Mouse (Mus musculus): ENCODE data around the gene Fam177a. TPM values are rescaled to one million over a fixed set of nuclear protein-coding genes. Genes with fewer than 3 reads are reported as not detected.
"Not testable (repeated sequence)": the region's sequence is repeated elsewhere in the genome, so short reads cannot be mapped to it uniquely, and the experiment has no call there.

Fam177a gene
- 17.5 TPM for polyA plus RNA-seq (2012; fragmentation: generic; extraction: Trizol)

DNA sequence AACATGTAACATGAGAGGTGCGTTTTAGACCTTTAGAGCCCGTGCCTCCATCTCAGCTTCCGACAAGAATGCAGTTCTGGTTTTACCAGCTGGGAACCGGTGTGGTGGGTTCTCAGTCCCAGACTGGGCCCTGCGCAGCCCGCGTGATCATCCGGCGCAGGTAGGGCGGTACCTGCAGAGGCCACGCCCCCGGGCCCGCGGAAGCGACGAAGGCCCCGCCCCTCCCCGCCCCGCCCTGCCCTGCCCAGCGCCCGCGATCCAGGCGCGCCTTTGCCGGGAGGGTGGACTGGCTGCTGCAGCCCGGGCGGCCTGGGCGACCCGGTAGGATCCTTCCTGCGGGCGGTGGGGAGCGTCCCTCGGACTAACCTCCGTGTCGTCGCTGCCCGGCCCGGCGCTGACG is at the start of gene Fam177a:
Fam177a (plus strand) TSS at position 228 of the 400 bp plus-strand sequence.
- not testable (repeated sequence) for H3K4me2 ChIP-seq (ENCODE audit: low read depth); H3K4me3 ChIP-seq; H3ac ChIP-seq (ENCODE audit: control insufficient read depth, insufficient read length); H3K79me2 ChIP-seq (ENCODE audit: control insufficient read depth, insufficient read depth); H3K36me3 ChIP-seq (ENCODE audit: control insufficient read depth, insufficient read depth); H3K27me3 ChIP-seq (ENCODE audit: control insufficient read depth, insufficient read depth, insufficient read length)

GRCm38 (mm10) chr12:55075296-55075695 is 49.0 kb upstream of the Fam177a start:
- Histone ChIP-seq H3K4me2 (ENCODE audit: low read depth) (no peak overlapping the region), H3K79me2 (ENCODE audit: control insufficient read depth, insufficient read depth) (peaks cover 21% of the 10 kb centered on the region), H3K4me3 (no peak overlapping the region), H3K36me3 (ENCODE audit: control insufficient read depth, insufficient read depth) (no peaks in the 10 kb centered on the region), H3K27me3 (ENCODE audit: control insufficient read depth, insufficient read depth, insufficient read length) (no peaks in the 10 kb centered on the region), H3ac (ENCODE audit: control insufficient read depth, insufficient read length) (no peak overlapping the region)
- TF ChIP-seq MAX (IDR thresholded peaks at IDR 0.05; ENCODE audit: low read depth) (no peak), TCF3 (IDR thresholded peaks at IDR 0.05; ENCODE audit: insufficient read length, low read depth) (no peak), POLR2AphosphoS2 (IDR thresholded peaks at IDR 0.05; ENCODE audit: insufficient read length, low read depth) (no peak), MYOD1 (IDR thresholded peaks at IDR 0.05; ENCODE audit: control insufficient read depth in 1 of 3, insufficient read length in 2 of 3, low read depth in 2 of 3) (no peak), CEBPB (IDR thresholded peaks at IDR 0.05; ENCODE audit: insufficient read depth, poor library complexity, severe bottlenecking) (no peak), E2F4 (IDR thresholded peaks at IDR 0.05; ENCODE audit: insufficient read depth) (no peak), USF1 (IDR thresholded peaks at IDR 0.05; ENCODE audit: low read depth) (no peak)

GRCm38 (mm10) chr12:55078706-55079105 is 45.6 kb upstream of the Fam177a start:
- Histone ChIP-seq H3K4me3 (peak overlapping the region; percentile 49), H3K4me2 (ENCODE audit: low read depth) (peak overlapping the region; percentile 78), H3K79me2 (ENCODE audit: control insufficient read depth, insufficient read depth) (peaks cover 18% of the 10 kb centered on the region)
- H3ac ChIP-seq (ENCODE audit: control insufficient read depth, insufficient read length); H3K27me3 ChIP-seq (ENCODE audit: control insufficient read depth, insufficient read depth, insufficient read length); H3K36me3 ChIP-seq (ENCODE audit: control insufficient read depth, insufficient read depth): not testable (repeated sequence)

DNA sequence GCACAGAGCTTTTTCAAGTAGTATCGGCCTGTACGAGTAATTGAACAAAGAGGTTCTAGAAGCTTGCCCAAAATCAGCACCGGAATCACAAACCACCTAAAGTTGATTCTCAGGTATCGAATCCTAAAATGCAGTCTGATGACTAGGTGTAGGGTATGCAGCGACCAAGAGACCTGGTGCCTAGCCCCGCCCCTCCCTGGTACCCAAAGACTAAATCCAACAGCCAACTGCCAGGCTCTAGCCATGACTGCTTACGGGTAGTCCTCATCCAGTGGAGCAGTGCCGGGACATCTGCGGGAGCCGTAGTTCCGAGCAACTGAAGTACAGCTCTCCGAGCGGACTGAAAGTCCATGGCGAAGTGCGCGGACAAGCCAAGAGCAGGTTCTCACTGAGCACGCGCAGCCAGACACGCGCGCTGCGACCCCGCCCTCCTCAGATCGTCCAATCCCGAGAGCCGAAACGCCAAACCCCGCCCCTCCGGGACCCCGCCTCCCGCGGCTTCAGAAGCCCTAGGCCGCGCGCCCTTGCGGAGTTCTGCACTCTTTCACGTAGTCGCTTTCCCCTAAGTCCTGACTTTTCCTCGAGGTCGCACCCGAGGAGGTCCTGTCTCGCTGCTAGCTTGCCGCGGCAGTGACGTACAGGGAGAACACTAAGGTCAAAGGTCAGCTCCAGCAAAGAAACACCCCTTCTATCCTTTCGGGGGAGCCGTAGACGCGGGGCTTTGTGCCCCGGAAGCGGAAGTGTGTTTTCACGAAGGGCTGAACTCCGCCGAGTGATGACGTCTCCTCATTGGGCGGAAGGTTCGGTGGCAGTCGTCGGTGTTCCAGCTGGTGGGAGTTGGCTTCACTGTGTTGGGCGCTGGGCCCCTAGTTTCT is 44.3 kb upstream of the Fam177a start, which contains the start of the genes 2700097O09Rik and Srp54a:
2700097O09Rik (minus strand) TSS at position 385 of the 875 bp plus-strand sequence.
Srp54a (plus strand) TSS at position 537 of the 875 bp plus-strand sequence.
- Histone ChIP-seq H3ac (ENCODE audit: control insufficient read depth, insufficient read length) (peak within 1 kb of the TSS; percentile 28), H3K4me3 (peak within 1 kb of the TSS; percentile 49), H3K79me2 (ENCODE audit: control insufficient read depth, insufficient read depth) (peaks cover 17% of the 10 kb centered on the region), H3K4me2 (ENCODE audit: low read depth) (peak within 1 kb of the TSS; percentile 78)
- not testable (repeated sequence) for H3K36me3 ChIP-seq (ENCODE audit: control insufficient read depth, insufficient read depth); H3K27me3 ChIP-seq (ENCODE audit: control insufficient read depth, insufficient read depth, insufficient read length)
- TF ChIP-seq POLR2A (IDR thresholded peaks at IDR 0.05; ENCODE audit: insufficient read length, low read depth) = peak; percentile 45

- Histone ChIP-seq H3K4me2 (ENCODE audit: low read depth) (peak overlapping the region; percentile 24), H3ac (ENCODE audit: control insufficient read depth, insufficient read length) (peak overlapping the region; percentile 28), H3K79me2 (ENCODE audit: control insufficient read depth, insufficient read depth) (peaks cover 18% of the 10 kb centered on the region), H3K4me3 (peak overlapping the region; percentile 49)
- H3K27me3 ChIP-seq (ENCODE audit: control insufficient read depth, insufficient read depth, insufficient read length); H3K36me3 ChIP-seq (ENCODE audit: control insufficient read depth, insufficient read depth): not testable (repeated sequence)
Measured at GRCm38 (mm10) chr12:55080601-55080942, 43.7 kb upstream of the Fam177a start.

- H3K4me2 ChIP-seq (ENCODE audit: low read depth); H3ac ChIP-seq (ENCODE audit: control insufficient read depth, insufficient read length); H3K4me3 ChIP-seq: not testable (repeated sequence)
Measured at GRCm38 (mm10) chr12:55092127-55092526, 32.1 kb upstream of the Fam177a start.

DNA sequence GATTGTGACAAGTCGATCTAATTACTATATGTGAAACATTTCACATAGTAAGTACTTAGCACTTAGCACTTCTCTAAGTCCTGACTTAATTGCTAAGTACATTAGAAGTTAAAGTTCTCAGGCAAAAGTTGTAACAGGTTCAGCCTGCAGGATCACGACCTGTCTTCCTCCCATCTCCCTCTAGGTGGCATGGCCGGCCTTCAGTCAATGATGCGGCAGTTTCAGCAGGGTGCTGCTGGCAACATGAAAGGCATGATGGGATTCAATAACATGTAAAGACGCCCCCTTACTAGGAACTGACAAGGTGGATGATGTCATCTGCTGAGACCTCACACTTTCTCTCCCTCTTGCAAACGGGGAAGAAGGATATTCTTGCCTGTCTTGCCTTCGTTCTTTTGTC is 11.7 kb upstream of the Fam177a start:
- not testable (repeated sequence) for H3K27me3 ChIP-seq (ENCODE audit: control insufficient read depth, insufficient read depth, insufficient read length); H3K79me2 ChIP-seq (ENCODE audit: control insufficient read depth, insufficient read depth); H3K4me3 ChIP-seq; H3K36me3 ChIP-seq (ENCODE audit: control insufficient read depth, insufficient read depth); H3ac ChIP-seq (ENCODE audit: control insufficient read depth, insufficient read length); H3K4me2 ChIP-seq (ENCODE audit: low read depth)

More at GRCm38 (mm10) chr12:55092127-55092526, 32.1 kb upstream of the Fam177a start:
- not testable (repeated sequence) for H3K79me2 ChIP-seq (ENCODE audit: control insufficient read depth, insufficient read depth); H3K36me3 ChIP-seq (ENCODE audit: control insufficient read depth, insufficient read depth); H3K27me3 ChIP-seq (ENCODE audit: control insufficient read depth, insufficient read depth, insufficient read length)

DNA sequence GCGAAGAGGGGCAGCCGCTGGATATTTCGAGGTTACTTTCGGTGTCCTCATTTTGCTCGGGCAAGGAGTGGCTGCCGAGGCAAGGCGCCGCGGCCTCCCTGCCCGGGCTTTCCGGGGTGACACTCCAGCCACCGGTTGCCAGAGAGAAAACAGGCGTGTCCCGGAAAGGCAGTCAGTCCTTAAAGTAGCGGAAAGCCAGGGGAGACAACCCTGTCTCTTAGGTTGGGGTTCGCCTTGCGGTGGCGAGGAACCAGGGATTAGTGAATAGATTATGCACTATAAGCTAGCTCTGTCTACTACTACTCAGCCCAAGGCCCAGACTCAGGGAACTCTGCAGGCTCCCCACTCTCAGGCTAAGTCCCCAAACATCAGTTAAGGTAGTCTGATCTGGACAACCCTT is 462 bp downstream of the Fam177a start:
- not testable (repeated sequence) for H3ac ChIP-seq (ENCODE audit: control insufficient read depth, insufficient read length); H3K4me3 ChIP-seq; H3K27me3 ChIP-seq (ENCODE audit: control insufficient read depth, insufficient read depth, insufficient read length); H3K36me3 ChIP-seq (ENCODE audit: control insufficient read depth, insufficient read depth); H3K79me2 ChIP-seq (ENCODE audit: control insufficient read depth, insufficient read depth); H3K4me2 ChIP-seq (ENCODE audit: low read depth)

- H3K27me3 ChIP-seq (ENCODE audit: control insufficient read depth, insufficient read depth, insufficient read length); H3K4me3 ChIP-seq; H3ac ChIP-seq (ENCODE audit: control insufficient read depth, insufficient read length); H3K4me2 ChIP-seq (ENCODE audit: low read depth); H3K79me2 ChIP-seq (ENCODE audit: control insufficient read depth, insufficient read depth); H3K36me3 ChIP-seq (ENCODE audit: control insufficient read depth, insufficient read depth): not testable (repeated sequence)
Measured at GRCm38 (mm10) chr12:55135540-55135939, 11.3 kb downstream of the Fam177a start.

DNA sequence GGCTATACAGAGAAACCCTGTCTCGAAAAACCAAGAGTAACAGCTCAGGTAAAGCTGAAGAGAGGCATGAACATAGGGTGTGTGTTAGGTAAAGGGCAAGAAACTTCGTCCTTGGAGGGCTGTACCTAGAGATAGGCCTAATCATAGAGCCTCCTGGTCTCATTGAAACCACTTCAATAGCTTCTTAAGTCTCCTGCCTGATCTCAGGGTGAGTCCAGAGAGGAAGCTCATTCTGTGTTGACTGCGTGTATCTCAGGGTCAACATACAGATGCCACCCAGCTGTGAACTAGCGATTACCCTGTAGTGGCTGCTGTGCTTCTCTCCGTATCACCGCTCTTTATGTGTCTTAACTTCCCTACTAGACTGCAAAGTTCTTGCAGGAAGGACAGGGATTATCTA is 13.6 kb downstream of the Fam177a start:
- not testable (repeated sequence) for H3K27me3 ChIP-seq (ENCODE audit: control insufficient read depth, insufficient read depth, insufficient read length); H3ac ChIP-seq (ENCODE audit: control insufficient read depth, insufficient read length); H3K4me2 ChIP-seq (ENCODE audit: low read depth); H3K4me3 ChIP-seq; H3K36me3 ChIP-seq (ENCODE audit: control insufficient read depth, insufficient read depth); H3K79me2 ChIP-seq (ENCODE audit: control insufficient read depth, insufficient read depth)
